Mouse (Mus musculus) neutrophil, adult 5-6 weeks (primary cell): ENCODE data around the gene Erbb4. TPM values are rescaled to one million over a fixed set of nuclear protein-coding genes. Genes with fewer than 3 reads are reported as not detected.
"Not testable (repeated sequence)": the region's sequence is repeated elsewhere in the genome, so short reads cannot be mapped to it uniquely, and the experiment has no call there.

Source experiments
- ATAC-seq: fragments of 151-379, 151-347 bp; 2 replicates; pipeline ENCODE4 v1.8.0; 2017; ENCODE audit warnings: mild to moderate bottlenecking, moderate TSS enrichment; ENCODE audit not compliant: insufficient number of reproducible peaks, poor library complexity, low FRiP score, severe bottlenecking; ENCODE audit errors: extremely low read depth
- total RNA-seq: library from RNA; stranded (forward); fragments of 200-1000 nt; gene quantifications from 2 replicates; pipeline ENCODE4 v1.2.3, GENCODE M21; 2017

Gene Erbb4
- total RNA-seq, 1 experiment from 2014 or later, result not detected

DNA sequence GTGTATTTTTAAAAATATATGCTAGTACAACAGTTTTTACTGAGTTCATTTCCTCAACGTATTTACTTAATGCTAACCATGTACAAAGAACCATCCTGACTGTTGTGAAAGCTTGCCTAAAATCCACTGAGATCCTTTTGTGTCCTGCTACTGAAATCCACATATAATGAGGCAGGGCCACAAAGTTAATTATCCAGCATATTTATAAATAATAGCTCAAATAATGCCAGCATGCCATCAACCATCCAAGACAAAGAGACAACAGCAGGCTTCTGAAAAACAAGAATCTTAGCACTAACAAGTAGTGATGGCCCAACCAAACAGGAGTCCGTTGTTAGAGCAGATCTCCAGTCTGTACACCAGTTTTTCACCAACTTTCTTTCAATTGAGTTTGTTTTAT lies 215.8 kb downstream of the Erbb4 start:
- ATAC-seq, result no peak

DNA sequence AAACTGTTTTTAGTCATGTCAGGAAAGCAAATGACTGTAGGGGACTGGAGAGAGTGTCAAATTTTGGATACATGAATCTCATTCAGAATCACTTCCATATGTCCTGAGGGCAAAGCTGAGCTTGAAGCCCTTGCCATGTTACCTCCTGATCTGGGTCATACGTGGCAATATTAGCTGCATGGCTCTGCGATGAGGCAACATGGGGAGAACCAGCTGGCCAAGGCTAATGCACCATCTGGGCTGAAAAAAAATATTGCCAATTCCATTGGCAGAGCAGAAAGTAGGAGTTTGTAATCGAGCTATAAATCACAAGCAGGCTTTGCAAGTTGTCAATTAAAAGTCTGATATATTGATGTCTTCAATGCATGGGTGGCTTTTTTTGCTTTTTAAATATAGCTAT lies 221.0 kb downstream of the Erbb4 start:
- no peak for ATAC-seq

DNA sequence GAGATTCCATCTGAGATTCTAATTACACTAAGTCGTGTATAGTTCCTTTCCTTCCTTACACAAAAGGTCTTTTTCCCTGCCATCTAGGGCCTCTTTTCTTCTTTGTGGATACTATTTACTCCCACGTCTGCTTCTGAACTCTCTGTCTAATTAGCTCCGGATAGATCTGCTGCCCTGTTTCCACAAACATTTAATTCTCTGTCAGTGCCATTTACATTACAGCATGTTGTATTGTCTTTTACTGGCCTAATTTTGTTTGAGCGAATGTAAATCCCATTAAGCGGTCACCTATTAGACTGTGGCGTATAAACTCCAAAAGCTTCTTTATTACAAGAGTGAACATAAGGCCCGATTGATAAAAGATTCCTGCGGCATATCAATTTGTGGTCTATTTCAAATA lies 232.9 kb downstream of the Erbb4 start:
- ATAC-seq, result no peak

DNA sequence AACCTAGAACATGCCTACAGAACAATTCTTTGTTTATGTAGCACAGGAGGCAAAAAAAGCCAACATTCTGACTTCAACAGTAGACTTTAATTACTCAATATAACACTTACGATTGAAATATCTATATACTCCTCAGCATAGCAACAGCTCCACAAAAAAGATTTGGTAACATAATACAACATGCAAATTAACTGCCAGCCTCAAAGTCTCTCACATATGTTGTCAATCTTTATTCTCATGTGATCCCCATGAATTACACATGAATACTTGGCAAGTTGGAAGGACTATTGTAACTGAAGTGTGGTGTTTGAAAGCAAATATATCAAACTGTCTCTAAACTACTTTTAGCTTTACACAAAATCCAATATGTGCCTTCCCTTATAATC lies 234.2 kb downstream of the Erbb4 start:
- no peak for ATAC-seq

DNA sequence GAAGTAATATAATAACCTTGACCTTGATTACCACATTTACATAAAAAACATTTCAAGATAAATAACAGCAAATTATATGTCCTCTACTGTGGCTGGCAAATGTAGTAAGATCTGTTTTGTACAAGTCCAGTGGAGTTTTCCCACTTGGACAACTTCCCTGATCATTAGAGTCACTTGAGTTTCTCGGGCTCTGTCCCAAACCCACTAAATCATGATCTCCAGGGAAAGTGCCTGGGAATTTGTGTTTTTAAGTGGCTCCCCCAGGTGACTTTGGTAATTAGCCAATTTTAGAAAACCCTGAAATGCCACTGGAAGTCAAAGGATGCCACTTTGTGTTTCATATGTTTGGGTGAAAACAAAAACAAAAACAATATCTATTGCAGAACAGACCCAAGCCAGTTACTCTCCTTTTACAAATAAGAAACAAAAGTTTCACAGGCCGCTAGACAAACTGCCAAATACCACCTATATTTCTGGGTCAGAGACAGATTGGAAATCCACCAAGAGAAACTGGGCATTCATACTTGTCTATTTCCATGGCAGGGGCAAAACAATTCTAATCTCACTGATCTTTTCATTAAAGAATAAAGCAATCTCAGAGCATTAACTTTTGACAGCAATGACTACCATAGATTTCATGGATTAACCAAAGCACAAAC lies 234.8 kb downstream of the Erbb4 start:
- no peak for ATAC-seq

DNA sequence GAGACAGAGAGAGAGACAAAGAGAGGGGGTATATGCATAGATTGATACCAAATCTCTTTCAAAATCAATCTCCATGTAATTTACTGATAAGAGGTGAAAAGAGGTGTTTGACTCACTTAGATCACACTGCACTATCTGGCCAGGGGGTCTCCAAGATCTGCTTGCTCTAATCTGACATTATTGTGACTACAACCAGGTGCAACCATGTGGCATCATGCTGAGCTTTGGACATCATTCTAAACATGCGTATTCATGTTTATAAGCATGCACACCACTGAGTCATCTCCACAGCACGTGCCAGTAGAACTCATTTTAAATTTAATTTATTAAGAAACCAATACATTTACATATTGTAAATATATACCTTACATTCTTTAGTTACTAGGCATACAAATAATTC lies 247.5 kb downstream of the Erbb4 start:
- no peak for ATAC-seq

DNA sequence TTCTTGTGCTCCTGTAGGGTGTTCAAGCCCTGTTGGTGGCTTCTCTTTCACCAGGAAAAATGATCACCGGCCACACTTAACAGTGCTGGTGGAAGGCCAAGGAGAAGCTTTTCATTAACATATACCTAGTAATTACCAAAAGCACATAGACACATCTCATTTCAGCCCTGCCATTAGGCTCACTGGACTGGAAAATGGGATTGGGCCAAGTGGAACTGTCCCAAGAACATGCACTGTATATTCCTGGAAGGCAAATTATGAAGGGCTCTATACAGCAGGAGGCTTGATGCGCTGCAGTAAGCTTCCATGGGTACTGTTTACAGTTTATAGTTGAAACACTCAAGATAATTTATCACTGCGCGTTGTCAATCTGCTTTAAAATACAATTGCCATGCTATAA lies 248.4 kb downstream of the Erbb4 start:
- no peak for ATAC-seq

DNA sequence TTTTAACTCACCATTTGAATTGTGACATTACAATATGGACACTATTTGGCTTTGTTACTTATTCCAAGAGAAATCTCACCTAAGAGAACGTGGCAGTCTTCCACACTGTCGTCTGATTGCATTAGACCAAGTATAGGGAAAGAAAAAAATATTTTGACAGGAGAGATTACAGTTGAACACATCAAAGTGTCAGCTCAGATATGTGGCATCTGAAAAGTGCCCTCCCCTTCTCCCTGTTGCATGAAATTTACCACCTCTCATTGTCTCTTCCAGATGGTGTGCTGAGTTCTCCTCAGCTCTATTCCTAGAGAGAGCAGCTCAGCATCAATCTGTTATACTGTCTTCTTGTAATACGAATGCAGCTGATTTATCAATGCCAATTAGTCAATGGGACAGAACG lies 268.5 kb downstream of the Erbb4 start:
- ATAC-seq, result no peak

DNA sequence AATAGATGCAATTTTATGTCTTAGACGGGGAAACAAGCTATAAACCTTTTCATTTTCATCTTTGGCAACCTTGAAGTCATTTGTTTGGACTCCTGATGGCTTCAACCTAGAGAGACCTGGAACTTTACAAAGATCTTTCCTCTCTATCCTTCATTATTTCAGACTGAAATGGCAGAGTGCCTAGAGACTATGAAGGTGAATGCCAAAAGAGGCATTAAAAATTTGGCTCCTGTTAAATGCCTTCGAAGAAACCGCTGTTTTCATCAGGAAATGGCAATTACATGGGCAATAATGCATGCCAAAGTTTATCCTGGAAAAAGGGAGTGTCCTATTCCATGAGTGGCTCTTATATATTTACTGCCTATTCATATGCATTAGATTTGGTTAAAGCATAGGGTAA lies 273.2 kb downstream of the Erbb4 start:
- ATAC-seq, result no peak

DNA sequence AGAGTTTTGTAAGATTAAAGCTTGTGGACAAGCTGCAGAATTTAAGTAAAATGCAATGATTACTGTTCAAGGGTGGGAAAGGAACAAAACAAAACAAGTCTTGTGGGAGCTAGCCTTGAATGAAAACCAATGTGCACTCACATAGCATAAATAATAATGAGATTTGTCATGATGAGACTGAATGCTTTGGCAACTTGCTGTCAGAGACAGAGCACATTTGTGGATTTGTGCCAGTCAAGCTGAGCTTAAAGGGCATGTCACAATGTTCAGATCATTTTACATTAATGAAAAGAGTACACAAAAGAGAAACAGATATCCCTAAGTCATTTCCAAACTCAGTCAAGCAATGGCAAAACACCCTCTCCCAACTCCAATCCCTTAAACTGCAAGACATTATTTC lies 275.8 kb downstream of the Erbb4 start:
- ATAC-seq, result no peak

DNA sequence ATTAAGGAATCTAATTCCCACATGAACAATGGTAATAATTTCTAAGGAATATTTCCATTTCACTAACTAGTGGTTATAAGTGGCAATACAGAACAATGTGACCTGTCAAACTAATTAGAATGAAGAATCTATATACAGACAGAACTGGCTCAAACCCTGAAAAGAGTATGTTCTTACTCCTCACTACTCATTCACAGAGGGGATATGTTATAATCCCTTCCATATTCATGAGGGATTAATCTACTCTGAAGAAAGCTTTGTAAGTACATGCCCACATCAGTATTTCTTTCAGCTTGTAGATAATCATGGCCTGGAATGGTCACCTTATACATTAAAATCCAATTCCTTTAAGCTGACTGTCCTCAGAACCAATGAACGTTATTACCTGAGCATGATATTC lies 276.3 kb downstream of the Erbb4 start:
- ATAC-seq, result no peak

DNA sequence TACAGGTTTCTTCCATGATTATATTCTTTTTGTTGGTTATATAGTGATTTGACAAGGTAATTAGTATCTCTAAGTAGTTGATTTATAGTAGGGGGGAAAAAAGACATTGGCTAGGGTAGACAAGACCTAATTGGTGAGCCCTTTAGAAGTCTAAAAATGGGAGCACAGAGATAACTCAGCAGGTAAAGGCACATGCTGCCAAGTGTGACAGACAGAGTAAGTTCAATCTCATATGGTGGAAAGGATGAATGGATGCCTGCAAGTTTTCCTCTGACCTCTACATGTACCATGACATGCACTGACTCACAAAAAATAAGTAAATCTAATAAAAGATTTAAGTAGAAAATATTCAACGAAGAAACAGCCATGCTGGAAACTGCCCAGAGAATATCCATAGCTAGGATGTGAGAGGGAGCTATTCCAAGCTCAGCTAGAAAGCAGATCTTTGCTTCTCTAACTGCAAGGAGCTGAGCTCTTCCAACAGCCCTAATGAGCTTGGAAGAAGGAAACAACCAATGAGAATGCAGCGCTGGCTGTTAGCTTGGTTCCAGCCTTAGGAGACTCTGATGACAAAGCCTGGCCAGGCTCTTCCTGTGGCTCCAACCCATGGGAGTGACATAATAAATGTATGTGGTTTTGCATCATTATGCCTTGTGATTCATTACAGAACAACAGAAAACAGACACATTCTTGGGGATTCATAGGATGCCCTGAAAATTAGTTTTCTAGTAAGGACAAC lies 277.2 kb downstream of the Erbb4 start:
- no peak for ATAC-seq

DNA sequence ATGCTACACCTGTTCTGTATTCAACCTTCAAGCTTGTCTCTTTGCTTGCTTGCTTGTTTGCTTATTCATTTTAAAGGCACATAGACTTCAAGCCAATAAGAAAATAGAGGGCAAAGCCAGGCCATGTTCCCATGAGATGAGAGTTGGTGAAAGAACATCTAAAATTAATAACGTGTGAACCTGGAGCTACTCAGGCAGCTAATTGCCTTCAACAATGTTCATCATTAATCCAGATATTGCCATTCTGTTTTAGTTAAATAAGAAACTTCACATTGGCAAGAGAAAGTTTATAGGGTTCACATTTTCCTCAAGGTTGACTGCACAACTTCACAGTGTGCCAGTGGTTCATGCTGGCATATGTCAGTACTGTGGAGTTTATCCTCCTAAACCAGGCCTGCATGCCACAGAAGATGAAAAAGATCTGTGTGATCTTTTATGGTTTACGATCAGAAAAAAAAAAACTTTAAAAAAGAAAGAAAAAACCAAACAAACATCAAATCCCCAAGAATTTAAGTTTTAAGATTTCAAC lies 284.7 kb downstream of the Erbb4 start:
- no peak for ATAC-seq

DNA sequence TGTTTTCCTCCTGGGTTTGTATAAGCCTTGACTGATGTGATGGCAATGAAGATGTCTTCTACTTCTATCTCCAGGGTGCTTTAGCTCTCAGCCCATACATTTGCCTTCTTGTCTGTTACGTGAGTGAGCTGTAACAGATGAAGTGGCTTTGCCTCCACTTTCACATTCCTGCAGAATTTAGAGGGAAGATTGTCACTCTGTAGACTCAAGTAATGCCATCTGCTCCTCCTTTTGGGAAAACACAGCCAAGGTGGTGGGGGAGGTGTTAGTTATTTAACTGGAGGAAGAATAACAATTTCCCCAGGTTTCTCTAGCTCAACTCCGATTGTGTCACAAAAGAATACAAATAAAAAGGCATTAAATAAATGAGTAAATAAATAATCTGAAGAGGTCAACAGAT lies 301.1 kb downstream of the Erbb4 start:
- no peak for ATAC-seq

DNA sequence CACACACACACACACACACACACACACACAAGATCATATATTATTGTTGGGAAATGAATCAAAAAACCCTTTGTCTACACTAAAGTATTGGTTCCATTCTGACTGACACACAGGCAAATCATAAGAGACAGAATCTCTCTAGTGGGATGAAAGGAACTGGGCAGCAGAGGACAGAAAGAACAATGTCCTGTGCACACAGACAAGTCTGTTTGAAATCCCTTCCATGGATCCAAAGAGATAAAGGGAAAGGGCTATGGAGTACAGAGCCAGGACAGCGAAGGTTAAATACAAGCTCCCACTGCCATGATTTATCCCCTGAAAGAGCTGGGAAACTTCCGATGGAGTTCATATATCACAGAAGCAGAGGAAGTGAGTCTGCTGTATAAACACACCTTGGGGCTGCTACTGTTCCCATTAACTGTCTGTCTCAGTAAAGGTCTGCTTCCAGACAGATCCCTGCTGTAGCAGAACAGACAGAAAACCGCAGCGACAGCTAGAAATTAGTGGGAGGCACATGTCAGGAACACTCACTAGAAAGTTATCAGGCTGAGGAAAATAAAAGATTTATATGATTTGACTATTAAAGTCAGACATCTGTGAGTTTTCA lies 320.3 kb downstream of the Erbb4 start:
- ATAC-seq, result no peak

DNA sequence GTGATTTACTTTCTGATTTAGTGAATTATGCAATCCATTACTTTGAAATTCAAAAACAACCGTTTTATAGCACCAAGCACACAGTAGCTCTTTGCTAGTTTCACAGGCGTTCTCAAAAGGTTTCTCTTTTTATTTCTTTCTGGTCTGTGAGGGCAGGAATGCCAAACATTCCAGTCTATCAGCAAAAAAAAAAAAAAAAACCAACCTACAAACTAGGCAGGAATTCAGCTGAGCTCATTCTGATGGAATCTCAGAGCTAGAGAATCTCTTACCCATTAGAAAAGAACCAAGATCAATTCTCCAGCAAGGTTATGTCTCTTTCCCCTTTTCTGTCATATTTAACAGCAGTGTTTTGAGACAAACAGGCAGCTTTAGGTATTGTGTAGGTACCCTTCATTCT lies 327.2 kb downstream of the Erbb4 start:
- no peak for ATAC-seq

DNA sequence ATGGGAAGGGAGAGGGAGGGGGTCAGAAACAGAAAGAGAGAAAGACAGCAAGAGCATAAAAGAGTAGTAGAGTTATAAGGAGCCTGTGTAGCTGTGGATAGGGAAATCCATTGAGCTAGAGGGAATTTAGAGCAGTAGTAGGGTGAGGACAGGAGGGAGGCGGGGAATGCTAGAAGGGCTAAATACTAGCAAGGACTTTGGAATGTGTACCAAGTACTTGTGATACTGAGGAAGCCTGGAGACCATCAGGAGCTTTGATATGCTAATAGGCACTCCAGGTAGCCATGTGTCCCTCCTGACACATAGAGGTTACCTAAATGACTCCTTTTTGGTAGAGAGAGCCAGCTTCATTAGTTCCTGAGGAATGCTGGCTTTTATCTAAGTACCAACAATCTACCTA lies 327.8 kb downstream of the Erbb4 start:
- ATAC-seq, result no peak

DNA sequence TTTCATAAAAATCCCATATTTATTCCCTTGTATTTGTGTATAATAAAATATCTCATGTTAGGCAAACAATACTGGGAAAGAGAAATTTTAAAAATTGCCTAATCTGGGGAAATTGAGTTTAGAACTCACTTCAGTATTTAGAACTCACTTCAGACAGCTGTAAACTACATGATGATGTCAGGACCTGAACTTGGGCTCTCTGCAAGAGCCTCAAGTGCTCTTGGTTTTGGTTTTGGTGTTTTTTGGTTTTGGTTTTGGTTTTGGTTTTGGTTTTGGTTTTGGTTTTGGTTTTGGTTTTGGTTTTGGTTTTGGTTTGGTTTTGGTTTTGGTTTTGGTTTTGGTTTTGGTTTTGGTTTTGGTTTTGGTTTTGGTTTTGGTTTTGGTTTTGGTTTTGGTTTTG lies 341.8 kb downstream of the Erbb4 start:
- not testable (repeated sequence) for ATAC-seq

DNA sequence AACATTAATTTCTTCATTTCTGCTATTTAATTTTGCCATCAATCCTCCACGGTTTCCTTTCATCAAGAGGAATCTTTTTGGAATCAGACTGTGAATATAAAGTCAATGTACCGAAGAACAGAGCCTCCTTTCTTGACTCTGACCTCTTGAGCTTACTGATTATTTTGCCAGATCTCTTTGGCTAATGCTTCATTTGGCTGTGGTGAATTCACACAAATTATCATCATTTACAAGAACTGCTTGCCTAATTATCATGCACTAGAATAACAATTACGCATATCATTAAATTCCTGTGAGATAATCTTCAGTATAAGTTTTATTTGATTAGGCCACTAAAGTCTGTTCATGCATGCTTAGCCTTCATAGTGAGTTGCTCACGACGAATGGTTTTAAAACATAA lies 345.4 kb downstream of the Erbb4 start:
- ATAC-seq, result no peak

DNA sequence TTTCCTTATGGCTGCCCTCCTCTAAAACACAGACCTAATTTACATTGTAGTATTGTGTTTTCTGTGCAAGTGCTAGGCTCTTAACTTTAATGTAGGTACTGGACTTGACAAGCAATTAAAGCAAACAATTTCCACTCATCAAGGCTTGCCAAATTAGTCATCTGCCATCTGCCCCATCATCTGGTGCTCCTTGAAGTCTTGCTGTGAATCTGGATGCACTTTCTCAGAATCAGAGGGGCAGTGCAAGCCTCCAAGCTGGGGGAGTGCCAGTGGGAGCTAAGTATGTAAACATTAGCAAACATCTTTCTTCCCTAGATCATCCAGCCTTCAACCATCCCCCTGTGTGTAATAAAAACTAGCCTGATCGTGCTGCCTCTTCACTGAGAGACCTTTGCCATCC lies 358.9 kb downstream of the Erbb4 start:
- no peak for ATAC-seq
